Mouse (Mus musculus) 3T3-L1 (cell line): ENCODE results near the gene Gsx1.

Experiments used
- DNase-seq: peaks from one replicate; pipeline ENCODE4 v3.0.0-alpha.2; 2015; ENCODE audit warnings: low read depth, low spot score

Gsx1 gene

GRCm38 (mm10) chr5:147204905-147205304, 16.4 kb downstream of the Gsx1 start:
- no peak for DNase-seq

- no peak for DNase-seq
These were observed 19.4 kb downstream of the Gsx1 start for GRCm38 (mm10) chr5:147207852-147208251.

GRCm38 (mm10) chr5:147208471-147208870, 20.0 kb downstream of the Gsx1 start:
- DNase-seq = no peak

GRCm38 (mm10) chr5:147227354-147228112, 39.0 kb downstream of the Gsx1 start:
- peak; percentile 85 for DNase-seq

- no peak for DNase-seq
These were observed 47.2 kb downstream of the Gsx1 start for GRCm38 (mm10) chr5:147235406-147236309.
